Mouse (Mus musculus) liver, embryonic 16.5 days (tissue): Measurements from ENCODE around the gene Hexb. TPM values are rescaled to one million over a fixed set of nuclear protein-coding genes. Genes with fewer than 3 reads are reported as not detected.

Experiments
- ATAC-seq: fragments of 200-750 bp; cut with Nextera tagmentation; 2 replicates; pipeline ENCODE4 v1.8.0; 2017; ENCODE audit warnings: low read depth, mild to moderate bottlenecking, moderate number of reproducible peaks, moderate library complexity
- H3K27ac ChIP-seq: fragments of 300-500 bp; sonication (generic); 2 replicates; pipeline ENCODE4 v1.5.1; 2014; ENCODE audit warnings: mild to moderate bottlenecking, low read length
- H3K27me3 ChIP-seq: fragments of 300-500 bp; sonication (generic); 2 replicates; pipeline ENCODE4 v1.6.1; 2014; ENCODE audit warnings: low read depth, low read length, mixed read lengths; ENCODE audit not compliant: control insufficient read depth, insufficient read depth
- H3K36me3 ChIP-seq: fragments of 300-500 bp; sonication (generic); 2 replicates; pipeline ENCODE4 v1.6.1; 2014; ENCODE audit warnings: mild to moderate bottlenecking; ENCODE audit not compliant: control insufficient read depth, insufficient read depth
- H3K4me1 ChIP-seq: fragments of 300-500 bp; sonication (generic); 2 replicates; pipeline ENCODE4 v1.6.1; 2014; ENCODE audit warnings: low read depth, low read length, mixed read lengths; ENCODE audit not compliant: control insufficient read depth
- H3K4me2 ChIP-seq: fragments of 300-500 bp; sonication (generic); 2 replicates; pipeline ENCODE4 v1.6.1; 2014; ENCODE audit warnings: low read depth, low read length, mixed read lengths
- H3K4me3 ChIP-seq: fragments of 300-500 bp; sonication (generic); 2 replicates; pipeline ENCODE4 v1.5.1; 2014; ENCODE audit warnings: low read depth, mild to moderate bottlenecking, low read length
- H3K9ac ChIP-seq: fragments of 300-500 bp; sonication (generic); 2 replicates; pipeline ENCODE4 v1.6.1; 2014; ENCODE audit warnings: low read depth, low read length
- H3K9me3 ChIP-seq: fragments of 300-500 bp; sonication (generic); replicated peaks from 2 replicates; pipeline ENCODE4 v1.6.1; 2016; ENCODE audit warnings: low read length; ENCODE audit not compliant: control insufficient read depth
- WGBS: fragments of 180-500 bp; shearing (Covaris S2); extraction: QIAGEN DNeasy Blood & Tissue Kit; methylation state at CpG from one replicate; pipeline ENCODE4 v1.1.7; 2014; ENCODE audit not compliant: insufficient replicate concordance; 5-methylcytosine and 5-hydroxymethylcytosine counted together
- polyA plus RNA-seq: library from polyadenylated mRNA; unstranded; fragments of >200 nt; fragmentation: Nextera tagmentation; extraction: Ambion mirVana; gene quantifications from 2 replicates; pipeline ENCODE4 v1.2.1, GENCODE M21; 2015

The Hexb gene
- polyA plus RNA-seq, 1 experiment from 2014 or later, result 32.2 TPM

DNA sequence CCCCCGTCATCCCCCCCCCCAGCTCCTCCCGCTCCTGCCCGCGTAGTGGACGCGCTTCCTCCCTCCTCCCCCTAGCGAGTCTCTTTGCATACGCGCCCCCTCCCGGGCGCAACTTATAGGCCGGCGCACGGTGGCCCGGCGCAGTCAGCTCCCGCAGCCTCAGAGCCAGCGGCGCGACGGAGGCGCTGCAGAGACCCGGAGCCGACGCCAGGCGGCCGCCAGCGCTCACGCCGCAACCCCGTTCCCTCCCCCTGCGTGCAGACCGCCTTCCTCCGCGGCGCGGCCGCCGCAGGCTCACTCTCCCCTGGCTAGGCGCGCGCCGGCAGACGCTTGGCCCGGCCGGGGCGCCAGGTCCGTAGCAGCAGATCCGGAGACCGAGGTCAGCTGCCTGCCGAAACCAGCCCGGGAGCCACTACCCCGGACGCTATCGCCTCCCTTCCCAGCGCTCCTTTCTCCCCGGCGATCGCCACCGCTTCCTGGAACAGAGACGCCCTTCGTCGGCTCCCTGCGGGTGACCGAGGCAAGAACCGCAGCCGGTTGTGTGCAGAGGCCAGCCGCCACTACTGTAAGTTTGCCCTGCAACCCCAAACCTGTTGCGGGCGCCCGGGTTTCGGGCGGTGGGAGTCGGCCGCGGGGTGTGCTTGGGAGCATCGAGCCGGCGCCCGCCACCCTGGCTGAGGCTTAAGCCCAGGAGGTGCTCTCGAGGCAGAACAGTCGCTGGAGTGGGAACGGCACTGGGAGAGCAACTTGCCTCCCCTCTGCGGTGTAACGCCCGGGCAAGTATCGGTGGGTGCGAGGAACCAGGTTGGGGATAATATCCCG, 43.0 kb upstream of the Hexb start, which contains the start of gene Enc1:
Gene Enc1, plus strand, starts transcription at position 141 of the 822 bp plus-strand sequence.
- Histone ChIP-seq H3K4me2 (peak within 1 kb of the TSS; percentile 79), H3K9ac (peak within 1 kb of the TSS; percentile 74), H3K27me3 (peaks cover 31% of the 10 kb centered on the region), H3K4me3 (peak within 1 kb of the TSS; percentile 70), H3K27ac (peak within 1 kb of the TSS; percentile 86), H3K36me3 (no peaks in the 10 kb centered on the region), H3K9me3 (no peaks in the 10 kb centered on the region), H3K4me1 (peaks cover 3% of the 10 kb centered on the region; the same call in 1 of the 2 replicates)
- WGBS, result under 1% methylated on average over 84 of the region's 89 CpGs
- peak; percentile 85 for ATAC-seq

DNA sequence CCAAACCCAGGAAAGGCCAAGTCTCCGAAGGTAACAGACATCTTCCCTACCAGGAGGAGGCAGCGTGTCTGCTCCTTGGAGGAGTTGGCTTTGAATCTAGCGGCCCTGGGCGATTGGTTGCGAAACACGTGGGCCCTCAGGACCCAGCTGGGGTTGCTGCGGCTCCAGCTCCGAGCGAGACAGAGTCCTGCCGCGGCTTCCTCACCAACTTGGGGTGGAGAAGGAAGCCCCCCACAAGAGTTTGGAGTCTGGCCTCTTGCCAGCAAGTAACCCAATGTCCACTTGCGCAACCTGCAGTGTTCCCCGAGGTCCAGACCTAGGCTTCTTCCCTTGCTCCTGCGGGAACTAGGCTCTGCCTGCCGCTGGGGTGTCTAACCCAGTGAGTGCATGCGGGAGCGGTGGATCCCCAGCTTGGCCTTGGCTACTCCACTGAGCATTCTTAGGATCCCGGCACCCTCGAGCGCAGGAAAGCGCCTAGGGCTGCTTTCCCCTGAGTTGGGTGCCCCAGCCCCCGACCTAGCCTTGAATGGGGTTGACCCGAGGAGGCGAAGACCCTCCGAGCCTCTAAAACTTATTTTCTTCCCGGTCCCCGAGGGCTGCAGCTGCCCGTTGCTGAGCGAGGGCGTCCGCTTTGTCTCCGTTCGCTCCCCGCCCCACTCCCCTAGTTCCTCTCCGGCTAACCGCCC, 42.3 kb upstream of the Hexb start:
- peak overlapping the region; percentile 86 for H3K27ac ChIP-seq
- peak; percentile 37 for ATAC-seq
- peak overlapping the region; percentile 79 for H3K4me2 ChIP-seq
- H3K27me3 ChIP-seq, result peaks cover 31% of the 10 kb centered on the region
- H3K4me1 ChIP-seq, result peaks cover 3% of the 10 kb centered on the region; the same call in 1 of the 2 replicates
- H3K36me3 ChIP-seq, result no peaks in the 10 kb centered on the region
- no peaks in the 10 kb centered on the region for H3K9me3 ChIP-seq
- WGBS, result under 1% methylated on average over 34 of the region's 36 CpGs
- peak overlapping the region; percentile 70 for H3K4me3 ChIP-seq
- peak overlapping the region; percentile 67 for H3K9ac ChIP-seq

DNA sequence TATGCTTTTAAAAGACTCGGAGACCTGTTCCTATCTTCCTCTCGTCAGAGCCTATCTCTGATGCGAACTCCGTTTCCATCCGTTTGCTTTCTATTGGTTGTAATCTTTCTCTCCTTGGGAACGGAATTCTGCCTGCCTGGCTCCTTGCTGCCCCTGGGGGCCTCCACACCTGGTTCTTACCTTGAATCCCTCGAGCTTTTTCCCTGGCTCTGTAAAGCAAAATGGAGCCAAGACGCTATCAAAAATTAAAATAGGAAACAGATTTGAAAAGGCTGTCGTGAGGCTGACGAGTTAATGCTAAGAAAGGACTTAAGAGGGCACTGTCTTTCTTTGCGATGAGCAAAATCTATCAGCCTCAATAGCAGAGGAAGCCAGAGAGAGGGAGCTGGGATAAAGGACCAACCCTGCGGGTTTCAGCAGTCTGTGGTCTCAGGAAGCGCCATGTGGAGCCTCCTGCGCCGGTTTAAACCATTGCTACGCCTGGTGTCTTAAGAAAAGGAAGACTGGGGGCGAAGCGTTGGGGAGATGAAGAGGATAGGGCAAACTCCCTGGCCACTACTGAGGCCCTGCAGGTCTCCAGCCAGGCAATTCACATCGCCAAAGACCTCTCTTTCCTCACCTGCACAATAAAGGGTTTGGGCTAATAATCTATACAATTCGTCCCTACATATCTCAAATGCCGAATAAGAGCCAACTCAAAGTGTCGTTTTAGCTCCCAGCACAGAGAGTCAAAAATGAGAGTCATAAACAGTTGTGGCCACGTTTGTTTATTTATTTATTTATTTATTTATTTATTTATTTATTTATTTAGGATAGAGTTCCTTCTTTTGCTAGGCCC, 41.4 kb upstream of the Hexb start:
- Histone ChIP-seq H3K4me2 (peak overlapping the region; percentile 79; the same call in 1 of the 2 replicates), H3K36me3 (no peaks in the 10 kb centered on the region), H3K27me3 (peaks cover 31% of the 10 kb centered on the region), H3K4me3 (no peak overlapping the region), H3K4me1 (peaks cover 3% of the 10 kb centered on the region; the same call in 1 of the 2 replicates), H3K27ac (no peak overlapping the region), H3K9ac (no peak overlapping the region), H3K9me3 (no peaks in the 10 kb centered on the region)
- 5% methylated on average over 23 of the region's 23 CpGs for WGBS
- no peak for ATAC-seq

DNA sequence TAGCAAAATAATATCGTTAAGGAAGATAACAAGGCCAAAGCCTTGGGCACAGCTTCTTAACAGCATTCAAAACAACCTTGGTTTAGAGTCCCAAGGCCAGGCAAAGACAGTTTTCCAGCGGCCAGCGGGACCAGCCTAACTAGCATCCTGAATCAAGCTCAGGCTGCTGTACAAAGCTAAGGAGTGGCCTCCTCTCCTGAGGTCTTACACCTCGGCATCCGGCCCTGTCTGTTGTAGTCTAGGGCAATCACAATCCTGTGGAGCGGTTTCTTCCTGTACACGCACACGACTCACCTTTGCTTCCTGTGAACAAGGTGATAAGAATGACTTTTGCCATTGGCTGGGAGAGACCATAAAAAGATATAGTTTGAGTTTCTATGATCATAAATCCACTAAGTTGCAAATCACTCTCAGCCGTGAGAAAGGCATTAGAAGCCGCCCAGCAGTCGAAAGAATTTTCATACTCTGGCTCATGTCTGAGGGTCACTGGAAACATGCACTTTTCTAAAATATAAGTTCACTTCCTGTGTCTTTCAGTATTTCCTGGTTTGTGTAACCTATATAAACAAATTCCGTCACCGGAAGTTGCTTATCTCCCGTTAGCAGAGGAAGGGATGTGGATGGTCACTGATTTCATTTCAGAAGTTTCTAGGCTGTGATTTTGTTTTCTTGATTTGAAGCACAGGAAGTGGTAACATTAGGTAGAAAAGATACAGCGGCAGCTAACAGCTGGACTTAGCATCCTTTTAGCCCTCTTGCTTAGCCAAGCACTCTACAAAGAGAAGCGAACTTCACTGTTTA, 40.2 kb upstream of the Hexb start:
- Histone ChIP-seq H3K4me2 (no peak overlapping the region), H3K9me3 (no peaks in the 10 kb centered on the region), H3K4me1 (peaks cover 3% of the 10 kb centered on the region; the same call in 1 of the 2 replicates), H3K27ac (no peak overlapping the region), H3K36me3 (no peaks in the 10 kb centered on the region), H3K4me3 (no peak overlapping the region), H3K27me3 (peaks cover 31% of the 10 kb centered on the region), H3K9ac (no peak overlapping the region)
- no peak for ATAC-seq
- 27% methylated on average over 16 of the region's 16 CpGs for WGBS

DNA sequence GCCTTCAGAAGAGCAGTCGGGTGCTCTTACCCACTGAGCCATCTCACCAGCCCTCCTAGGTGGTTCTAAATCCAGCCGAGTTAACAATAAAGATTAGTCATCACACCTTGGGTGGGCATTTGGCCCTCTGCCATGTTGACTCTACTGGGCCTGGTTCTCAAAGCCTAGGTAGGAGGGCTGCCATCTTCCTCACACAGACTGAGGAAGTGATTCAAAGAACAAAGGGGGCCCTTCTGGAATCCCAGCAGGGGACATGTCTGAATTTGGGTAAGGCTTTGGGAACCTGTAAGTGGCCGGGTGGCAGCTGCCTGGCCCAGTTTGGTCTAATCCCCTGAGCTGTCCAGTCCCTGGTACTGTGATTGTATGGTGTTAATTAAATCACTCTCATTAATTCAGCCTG, 39.5 kb upstream of the Hexb start:
- Histone ChIP-seq H3K9ac (no peak overlapping the region), H3K27me3 (peaks cover 31% of the 10 kb centered on the region), H3K9me3 (no peaks in the 10 kb centered on the region), H3K4me3 (no peak overlapping the region), H3K27ac (no peak overlapping the region), H3K4me2 (no peak overlapping the region), H3K36me3 (no peaks in the 10 kb centered on the region), H3K4me1 (peaks cover 3% of the 10 kb centered on the region; the same call in 1 of the 2 replicates)
- 58% methylated on average over 3 of the region's 3 CpGs for WGBS
- ATAC-seq, result no peak

DNA sequence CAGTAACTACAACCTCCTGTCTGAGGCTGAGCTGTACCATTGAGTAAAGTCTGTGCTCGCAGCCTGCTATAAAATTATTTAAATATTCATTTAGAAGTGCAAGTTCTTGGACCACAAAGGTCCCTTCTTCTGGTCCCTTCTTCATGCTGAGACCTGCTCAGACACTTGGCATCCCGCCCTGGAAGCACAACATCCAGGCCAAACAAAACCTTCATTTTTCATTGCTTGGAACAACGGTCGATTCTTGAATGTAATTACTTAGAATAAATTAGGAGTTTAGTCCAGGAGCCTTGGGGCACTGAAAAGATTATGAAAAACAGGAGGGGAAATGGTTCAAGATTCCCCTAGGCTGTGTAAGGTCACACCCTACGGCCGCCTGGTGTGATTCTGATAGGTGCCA, 37.8 kb upstream of the Hexb start:
- peaks cover 19% of the 10 kb centered on the region for H3K27me3 ChIP-seq
- H3K4me2 ChIP-seq, result no peak overlapping the region
- H3K27ac ChIP-seq, result no peak overlapping the region
- no peaks in the 10 kb centered on the region for H3K9me3 ChIP-seq
- no peak for ATAC-seq
- H3K36me3 ChIP-seq, result no peaks in the 10 kb centered on the region
- H3K9ac ChIP-seq, result no peak overlapping the region
- no peak overlapping the region for H3K4me3 ChIP-seq
- 55% methylated on average over 6 of the region's 6 CpGs for WGBS
- H3K4me1 ChIP-seq, result peaks cover 3% of the 10 kb centered on the region; the same call in 1 of the 2 replicates

DNA sequence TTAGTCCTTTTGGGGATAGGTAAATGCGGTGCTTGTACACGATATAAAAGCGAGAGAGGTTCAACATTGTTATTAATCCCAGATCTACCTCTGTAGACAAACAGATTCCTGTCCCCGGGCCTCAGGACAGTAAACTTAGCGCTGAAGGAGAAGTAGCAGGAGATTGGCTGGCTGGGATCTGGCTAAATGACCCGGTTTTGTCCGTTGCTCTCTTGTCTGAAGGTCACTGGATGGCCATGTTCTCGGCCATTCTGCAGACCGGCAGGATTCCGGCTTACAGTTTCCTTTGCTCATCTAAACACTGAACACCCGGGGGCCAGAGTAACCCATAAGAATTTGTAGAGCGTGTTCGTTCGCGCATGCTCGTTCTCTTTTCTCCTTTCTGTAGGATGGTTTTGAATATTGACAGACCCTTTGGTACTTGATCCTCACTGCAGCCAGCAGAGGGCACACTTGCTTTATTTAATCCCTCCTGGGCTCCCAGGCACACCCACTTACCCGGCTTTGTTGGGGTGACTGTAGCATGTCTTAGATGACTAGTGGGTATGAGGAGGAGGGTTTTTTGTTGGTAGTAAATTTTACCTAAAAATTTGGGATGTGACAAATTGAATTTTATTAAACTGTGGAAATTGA, 36.7 kb upstream of the Hexb start:
- no peaks in the 10 kb centered on the region; the same call in 1 of the 2 replicates for H3K4me1 ChIP-seq
- H3K27me3 ChIP-seq, result peaks cover 12% of the 10 kb centered on the region
- H3K9ac ChIP-seq, result no peak overlapping the region
- no peak overlapping the region for H3K27ac ChIP-seq
- peak; percentile 68; the same call in 1 of the 2 replicates for ATAC-seq
- H3K9me3 ChIP-seq, result no peaks in the 10 kb centered on the region
- WGBS, result 14% methylated on average over 17 of the region's 17 CpGs
- peak overlapping the region; percentile 41 for H3K4me2 ChIP-seq
- no peaks in the 10 kb centered on the region for H3K36me3 ChIP-seq
- peak overlapping the region; percentile 32 for H3K4me3 ChIP-seq
